Mouse (Mus musculus): ENCODE measurements around the gene Asphd1.

Asphd1 gene

GRCm38 (mm10) chr7:126896912-126897311, 52.5 kb downstream of the Asphd1 start:
- no peak for DNase-seq (ENCODE audit: low read depth, low spot score)

Data from ES-CJ7 (cell line).